Mouse (Mus musculus): ENCODE measurements around the gene Unc93b1. TPM values are rescaled to one million over a fixed set of nuclear protein-coding genes. Genes with fewer than 3 reads are reported as not detected.
"Not testable (repeated sequence)": the region's sequence is repeated elsewhere in the genome, so short reads cannot be mapped to it uniquely, and the experiment has no call there.

The Unc93b1 gene
- polyA plus RNA-seq, 1 experiment from 2014 or later, result 21.2 TPM

DNA sequence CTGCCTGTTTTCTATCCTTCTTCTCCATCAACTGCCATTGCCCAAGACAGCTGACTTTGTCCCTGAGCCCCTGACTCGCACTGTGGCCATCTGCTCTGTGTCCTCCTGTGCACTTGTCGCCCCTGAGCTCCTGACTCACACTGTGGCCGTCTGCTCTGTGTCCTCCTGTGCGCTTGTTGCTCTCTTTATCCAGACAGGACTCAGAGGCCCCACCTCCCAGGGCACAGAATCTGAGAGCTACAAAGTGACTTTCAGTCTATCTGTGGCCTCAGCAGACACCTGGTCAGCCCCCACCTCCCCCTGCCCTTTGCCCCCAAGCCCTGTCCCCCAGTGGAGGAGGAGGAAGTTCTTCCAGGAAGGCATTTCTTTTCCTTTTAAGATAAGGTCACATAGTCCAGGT lies 20.8 kb downstream of the Unc93b1 start:
- no peak overlapping the region for H3K4me2 ChIP-seq
- no peak overlapping the region for H3K27ac ChIP-seq
- H3K36me3 ChIP-seq, result no peaks in the 10 kb centered on the region
- H3K9me3 ChIP-seq (replicated peaks), result no peaks in the 10 kb centered on the region
- H3K4me3 ChIP-seq (replicated peaks), result no peak overlapping the region
- no peaks in the 10 kb centered on the region for H3K27me3 ChIP-seq
- H3K4me1 ChIP-seq, result peaks cover 18% of the 10 kb centered on the region
- no peak overlapping the region for H3K9ac ChIP-seq
- no peak for ATAC-seq (replicated peaks; ENCODE audit: low FRiP score)
- WGBS, result 33% methylated on average over 4 of the region's 4 CpGs

- not testable (repeated sequence) for H3K9ac ChIP-seq; H3K27ac ChIP-seq; H3K27me3 ChIP-seq; H3K4me2 ChIP-seq; H3K9me3 ChIP-seq (replicated peaks); H3K4me3 ChIP-seq (replicated peaks); H3K36me3 ChIP-seq
- WGBS, result 74% methylated on average over 5 of the region's 5 CpGs
- peak; percentile 45; the same call in 1 of the 2 replicates for ATAC-seq (replicated peaks; ENCODE audit: low FRiP score)
- H3K4me1 ChIP-seq, result peaks cover 18% of the 10 kb centered on the region
Measured at GRCm38 (mm10) chr19:3957296-3958036, 22.5 kb downstream of the Unc93b1 start.

DNA sequence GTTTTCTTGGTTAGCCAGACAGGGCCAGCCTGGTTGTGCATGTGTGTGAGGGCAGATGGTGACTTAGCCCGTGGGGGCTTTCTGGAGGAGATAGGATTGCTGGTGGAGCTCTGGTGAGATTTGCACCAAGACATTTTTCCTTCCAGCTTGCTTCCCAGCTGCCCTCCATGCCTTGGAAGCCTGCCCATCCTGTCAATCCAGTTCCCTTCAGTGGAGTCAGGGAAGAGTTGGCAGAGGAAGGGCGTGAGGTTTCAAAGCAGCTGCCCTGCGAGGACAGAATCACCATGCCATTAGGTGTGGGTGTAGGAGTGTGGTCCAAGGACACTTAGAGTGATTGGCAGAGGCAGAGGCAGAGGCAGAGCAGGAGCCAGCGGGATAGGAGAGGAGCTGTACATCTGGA lies 23.5 kb downstream of the Unc93b1 start, which contains the start of gene Aldh3b3:
TSS of gene Aldh3b3 (plus strand) at position 176 of the 400 bp plus-strand sequence.
- ATAC-seq (replicated peaks; ENCODE audit: low FRiP score), result no peak

DNA sequence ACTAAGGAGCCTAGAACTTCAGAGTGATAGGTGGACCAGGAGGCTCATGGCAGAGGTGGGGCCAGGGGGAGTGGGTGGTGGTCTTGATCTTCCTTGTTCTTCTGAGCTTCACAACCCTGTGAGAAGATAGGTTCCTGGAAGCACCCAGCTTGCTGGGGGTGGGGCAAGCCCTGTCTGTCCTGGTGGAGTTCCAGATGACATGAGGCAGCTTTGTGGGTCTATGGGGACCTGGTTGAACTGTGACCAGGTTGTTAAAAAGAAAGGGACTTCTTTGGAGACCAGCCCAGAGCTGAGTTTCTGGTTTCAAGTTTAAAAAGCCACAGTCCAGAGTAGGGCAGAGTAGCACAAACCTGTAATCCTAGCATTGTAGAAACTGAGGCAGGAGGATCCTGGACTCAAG lies 24.0 kb downstream of the Unc93b1 start:
- no peaks in the 10 kb centered on the region for H3K36me3 ChIP-seq
- H3K4me2 ChIP-seq, result no peak overlapping the region
- H3K4me1 ChIP-seq, result peaks cover 18% of the 10 kb centered on the region
- no peak overlapping the region for H3K9ac ChIP-seq
- no peak overlapping the region for H3K4me3 ChIP-seq (replicated peaks)
- H3K27ac ChIP-seq, result no peak overlapping the region
- H3K27me3 ChIP-seq, result no peaks in the 10 kb centered on the region
- H3K9me3 ChIP-seq (replicated peaks), result no peaks in the 10 kb centered on the region
- ATAC-seq (replicated peaks; ENCODE audit: low FRiP score), result no peak

More for the DNA sequence above, 23.5 kb downstream of the Unc93b1 start, which contains the start of gene Aldh3b3:
- Histone ChIP-seq H3K4me2 (no peak within 1 kb of the TSS), H3K4me3 (replicated peaks) (no peak within 1 kb of the TSS), H3K4me1 (peaks cover 18% of the 10 kb centered on the region), H3K9me3 (replicated peaks) (no peaks in the 10 kb centered on the region), H3K27me3 (no peaks in the 10 kb centered on the region), H3K36me3 (no peaks in the 10 kb centered on the region), H3K27ac (no peak within 1 kb of the TSS), H3K9ac (no peak within 1 kb of the TSS)
- 67% methylated on average over 4 of the region's 4 CpGs for WGBS

DNA sequence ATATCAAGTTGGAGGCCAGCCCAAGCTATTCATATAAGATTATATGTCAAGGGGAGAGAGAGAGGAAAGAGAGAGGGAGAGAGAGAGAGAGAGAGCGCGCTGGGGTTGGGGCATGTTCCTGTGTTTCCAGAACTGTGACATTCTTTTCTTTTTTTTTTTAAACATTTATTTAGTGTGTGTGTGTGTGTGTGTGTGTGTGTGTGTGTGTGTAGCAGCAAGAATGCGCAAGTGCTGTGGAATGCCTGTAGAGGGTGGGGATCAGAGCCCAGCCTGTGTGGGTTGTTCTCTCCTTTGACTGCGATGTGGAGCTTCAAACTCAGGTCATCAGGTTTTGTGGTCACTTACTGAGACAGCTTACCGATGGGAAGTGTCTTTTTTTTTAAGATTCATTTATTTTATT lies 25.2 kb downstream of the Unc93b1 start:
- Histone ChIP-seq H3K27ac (no peak overlapping the region), H3K27me3 (no peaks in the 10 kb centered on the region), H3K4me2 (no peak overlapping the region), H3K36me3 (no peaks in the 10 kb centered on the region), H3K9ac (no peak overlapping the region), H3K4me3 (replicated peaks) (no peak overlapping the region), H3K4me1 (peaks cover 13% of the 10 kb centered on the region), H3K9me3 (replicated peaks) (no peaks in the 10 kb centered on the region)
- ATAC-seq (replicated peaks; ENCODE audit: low FRiP score), result no peak
- WGBS, result 78% methylated on average over 5 of the region's 5 CpGs

GRCm38 (mm10) chr19:3961805-3962204 lies 26.8 kb downstream of the Unc93b1 start:
- H3K27me3 ChIP-seq; H3K9ac ChIP-seq; H3K27ac ChIP-seq; H3K4me3 ChIP-seq (replicated peaks); H3K9me3 ChIP-seq (replicated peaks); H3K4me1 ChIP-seq; H3K4me2 ChIP-seq; ATAC-seq (replicated peaks; ENCODE audit: low FRiP score); H3K36me3 ChIP-seq: not testable (repeated sequence)
- WGBS, result 81% methylated on average over 6 of the region's 6 CpGs

GRCm38 (mm10) chr19:3962469-3962868 lies 27.5 kb downstream of the Unc93b1 start:
- ATAC-seq (replicated peaks; ENCODE audit: low FRiP score), result no peak
- Histone ChIP-seq H3K27me3 (no peaks in the 10 kb centered on the region), H3K9me3 (replicated peaks) (no peaks in the 10 kb centered on the region), H3K27ac (no peak overlapping the region), H3K4me3 (replicated peaks) (no peak overlapping the region), H3K9ac (no peak overlapping the region), H3K36me3 (no peaks in the 10 kb centered on the region), H3K4me2 (no peak overlapping the region), H3K4me1 (0 out of 2 replicates have a peak, but pooled peaks cover 3% of the 10 kb centered on the region)
- 17% methylated on average over 2 of the region's 2 CpGs for WGBS

DNA sequence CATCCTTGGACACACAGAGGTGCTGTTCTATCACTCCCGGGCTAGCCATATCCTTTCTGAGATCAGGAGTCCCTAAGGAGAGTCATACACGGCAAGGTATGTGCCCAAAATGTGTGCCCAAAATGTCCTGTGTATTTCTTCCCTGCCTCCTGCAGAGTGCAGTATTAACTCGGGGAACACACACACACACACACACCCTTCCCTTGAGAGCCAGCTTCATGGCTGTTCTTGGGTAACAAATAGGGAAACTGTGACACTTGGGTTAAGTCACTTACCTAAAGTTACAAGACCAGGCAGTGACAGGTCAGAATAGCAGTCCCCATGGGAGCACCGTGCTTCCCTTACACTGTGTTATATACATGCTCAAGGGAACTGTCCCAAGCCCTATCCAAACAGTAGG lies 29.0 kb downstream of the Unc93b1 start:
- Histone ChIP-seq H3K36me3 (no peaks in the 10 kb centered on the region), H3K9me3 (replicated peaks) (no peaks in the 10 kb centered on the region), H3K9ac (no peak overlapping the region), H3K27ac (no peak overlapping the region), H3K4me1 (no peaks in the 10 kb centered on the region), H3K27me3 (no peaks in the 10 kb centered on the region), H3K4me3 (replicated peaks) (no peak overlapping the region), H3K4me2 (no peak overlapping the region)
- 56% methylated on average over 4 of the region's 4 CpGs for WGBS
- no peak for ATAC-seq (replicated peaks; ENCODE audit: low FRiP score)

DNA sequence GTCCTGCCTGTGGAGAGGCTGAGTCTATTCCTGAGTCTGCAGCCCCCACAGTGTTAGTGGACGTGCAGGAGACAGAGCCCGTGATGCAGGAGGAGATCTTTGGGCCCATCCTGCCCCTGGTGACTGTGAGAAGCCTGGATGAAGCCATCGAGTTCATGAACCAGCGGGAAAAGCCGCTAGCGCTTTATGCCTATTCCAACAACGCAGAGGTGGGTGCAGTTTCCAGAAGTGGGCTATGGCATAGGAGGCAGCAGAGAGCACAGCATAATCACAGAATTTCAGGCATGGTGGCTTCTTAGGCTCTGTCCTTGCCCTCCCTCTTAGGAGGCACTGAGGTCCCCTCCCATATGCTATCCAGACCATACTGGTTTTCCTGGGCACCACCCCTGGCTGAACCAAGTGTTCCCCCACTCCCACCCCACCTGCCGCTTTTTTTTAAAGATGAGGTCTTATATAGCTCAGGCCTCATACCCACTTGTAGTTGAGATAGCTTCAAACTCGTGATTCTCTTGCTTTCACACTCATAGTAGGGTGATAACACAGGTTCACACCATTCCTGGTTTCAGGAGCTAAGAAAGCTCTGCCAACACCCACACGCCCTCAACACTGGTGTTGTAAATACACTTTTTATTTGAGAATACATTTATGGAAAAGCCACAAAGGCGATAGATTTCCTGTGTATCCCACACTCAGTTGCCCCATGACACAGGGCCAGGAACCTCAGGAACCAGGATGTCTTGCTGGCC lies 31.5 kb downstream of the Unc93b1 start:
- H3K9ac ChIP-seq, result no peak overlapping the region
- 78% methylated on average over 11 of the region's 11 CpGs for WGBS
- H3K4me2 ChIP-seq, result no peak overlapping the region
- H3K4me1 ChIP-seq, result 0 out of 2 replicates have a peak, but pooled peaks cover 10% of the 10 kb centered on the region
- ATAC-seq (replicated peaks; ENCODE audit: low FRiP score), result no peak
- H3K27me3 ChIP-seq, result no peaks in the 10 kb centered on the region
- H3K36me3 ChIP-seq, result no peaks in the 10 kb centered on the region
- H3K9me3 ChIP-seq (replicated peaks), result no peaks in the 10 kb centered on the region
- H3K4me3 ChIP-seq (replicated peaks), result no peak overlapping the region
- no peak overlapping the region for H3K27ac ChIP-seq

DNA sequence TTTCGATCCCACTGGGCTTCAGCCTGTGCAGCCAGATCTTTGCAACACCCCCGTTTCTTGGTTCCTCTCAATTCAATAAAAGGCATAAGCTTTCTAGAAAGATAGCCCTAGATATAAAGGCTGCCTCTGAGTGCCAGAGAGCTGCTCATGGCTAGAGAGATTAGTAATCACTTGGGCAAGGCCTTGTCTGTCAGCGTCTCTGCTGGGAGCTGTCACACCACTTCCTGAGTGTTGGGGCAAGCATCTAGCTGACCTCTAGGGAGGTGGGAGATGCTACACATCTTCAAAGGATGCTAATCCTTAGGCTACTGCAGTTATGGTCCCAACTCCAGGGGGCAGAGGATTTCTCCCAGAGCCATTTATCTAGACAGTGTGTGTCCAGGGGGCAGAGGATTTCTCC lies 32.3 kb downstream of the Unc93b1 start:
- peaks cover 12% of the 10 kb centered on the region for H3K4me1 ChIP-seq
- no peak overlapping the region for H3K4me3 ChIP-seq (replicated peaks)
- WGBS, result 61% methylated on average over 3 of the region's 3 CpGs
- no peak overlapping the region for H3K27ac ChIP-seq
- H3K27me3 ChIP-seq, result no peaks in the 10 kb centered on the region
- no peaks in the 10 kb centered on the region for H3K36me3 ChIP-seq
- ATAC-seq (replicated peaks; ENCODE audit: low FRiP score), result no peak
- H3K9ac ChIP-seq, result no peak overlapping the region
- no peak overlapping the region for H3K4me2 ChIP-seq
- no peaks in the 10 kb centered on the region for H3K9me3 ChIP-seq (replicated peaks)

GRCm38 (mm10) chr19:3972229-3972628 lies 37.2 kb downstream of the Unc93b1 start, which contains the start of gene Aldh3b2:
Gene Aldh3b2, plus strand, starts transcription at chr19:3972328.
- Histone ChIP-seq H3K4me2 (no peak within 1 kb of the TSS), H3K36me3 (no peaks in the 10 kb centered on the region), H3K27me3 (no peaks in the 10 kb centered on the region), H3K4me1 (peaks cover 15% of the 10 kb centered on the region), H3K27ac (no peak within 1 kb of the TSS), H3K9ac (no peak within 1 kb of the TSS), H3K9me3 (replicated peaks) (no peaks in the 10 kb centered on the region), H3K4me3 (replicated peaks) (no peak within 1 kb of the TSS)
- WGBS, result 11% methylated on average over 9 of the region's 9 CpGs
- ATAC-seq (replicated peaks; ENCODE audit: low FRiP score), result no peak

DNA sequence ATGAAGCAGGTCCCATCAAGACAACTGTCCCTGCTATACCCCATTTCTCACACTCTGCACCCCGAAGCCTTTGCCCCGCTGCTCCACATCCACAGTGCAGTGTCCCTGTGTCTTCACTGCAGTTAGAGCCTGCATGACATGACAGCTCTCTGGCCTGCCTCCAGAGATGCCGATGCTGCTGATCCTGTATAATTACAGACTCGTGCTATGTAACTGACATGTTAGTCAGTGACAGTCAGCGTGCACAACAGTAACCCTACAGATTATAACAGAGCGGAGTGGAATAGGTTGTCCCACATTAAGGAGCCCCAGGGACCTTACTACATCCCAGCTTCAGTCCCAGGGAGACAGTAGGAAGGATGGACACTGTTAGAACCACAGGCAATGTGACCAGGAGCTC lies 39.6 kb downstream of the Unc93b1 start:
- H3K36me3 ChIP-seq; H3K4me3 ChIP-seq (replicated peaks); H3K27ac ChIP-seq; H3K27me3 ChIP-seq; H3K4me2 ChIP-seq; H3K9ac ChIP-seq; ATAC-seq (replicated peaks; ENCODE audit: low FRiP score); H3K9me3 ChIP-seq (replicated peaks): not testable (repeated sequence)
- WGBS, result 84% methylated on average over 6 of the region's 6 CpGs
- H3K4me1 ChIP-seq, result peaks cover 13% of the 10 kb centered on the region

Data from kidney, embryonic 15.5 days (tissue).